Mouse (Mus musculus) lung, postnatal 4 days (tissue): ENCODE data around the gene Dhx30.
"Not testable (repeated sequence)": the region's sequence is repeated elsewhere in the genome, so short reads cannot be mapped to it uniquely, and the experiment has no call there.

Experiments used
- DNase-seq, 2 experiments: peaks; one replicate each; pipeline ENCODE4 v3.0.0; 2021

Dhx30 gene

DNA sequence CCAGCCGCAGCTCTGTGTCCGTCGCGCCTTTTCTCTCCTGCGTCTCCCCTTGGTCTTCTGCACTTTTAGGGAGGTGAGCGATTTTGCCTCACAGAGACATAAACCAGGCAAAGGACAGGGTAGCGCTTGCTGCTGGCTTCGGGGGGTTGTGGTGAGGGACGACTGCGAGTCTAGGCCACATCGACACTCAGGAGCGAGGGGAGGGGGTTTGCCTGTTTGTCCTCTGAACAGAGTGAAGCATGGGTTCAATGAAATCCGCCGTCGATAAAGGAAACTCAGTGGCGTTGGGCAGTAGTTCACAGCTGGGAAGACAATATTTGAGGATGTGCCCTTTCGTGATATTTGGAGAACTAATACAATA lies at the start of gene Dhx30:
Gene Dhx30 (minus strand): TSS at position 52 of the 361 bp plus-strand sequence.
- DNase-seq = no peak

DNA sequence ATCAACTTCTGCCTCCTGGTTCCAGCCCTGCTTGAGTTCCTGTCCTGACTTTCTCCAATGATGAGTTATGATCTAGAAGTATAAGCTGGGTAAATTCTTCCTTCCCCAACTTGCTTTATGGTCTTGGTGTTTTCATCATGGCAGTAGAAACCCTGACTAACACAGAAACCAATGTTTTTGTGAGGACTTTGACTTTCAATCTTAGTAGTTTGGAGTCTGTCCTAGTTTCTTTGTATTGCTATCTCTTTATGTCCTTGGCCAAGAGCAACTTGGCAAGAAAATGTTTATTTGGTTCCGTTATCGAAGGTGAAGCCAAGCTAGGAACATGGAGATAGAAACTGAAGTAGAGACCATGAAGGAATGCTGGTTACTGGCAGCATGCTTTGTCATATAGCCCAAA lies 45.4 kb upstream of the Dhx30 start:
- no peak for DNase-seq

DNA sequence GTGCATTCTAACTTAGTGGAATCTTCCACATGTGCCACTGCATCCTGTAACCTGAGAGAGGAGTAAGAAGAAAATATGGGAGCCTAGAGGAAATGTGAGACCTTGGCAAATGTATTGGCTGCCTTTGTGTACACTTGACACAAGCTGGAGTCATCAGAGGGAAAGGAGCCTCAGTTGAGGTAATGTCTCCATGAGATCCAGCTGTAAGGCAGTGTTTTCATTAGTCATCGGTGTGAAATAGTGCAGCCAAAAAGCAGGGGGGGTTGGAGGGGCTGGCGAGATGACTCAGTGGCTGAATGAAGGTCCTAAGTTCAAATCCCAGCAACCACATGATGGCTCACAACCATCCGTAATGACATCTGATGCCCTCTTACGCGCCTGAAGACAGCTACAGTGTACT lies 44.8 kb upstream of the Dhx30 start:
- no peak for DNase-seq

DNA sequence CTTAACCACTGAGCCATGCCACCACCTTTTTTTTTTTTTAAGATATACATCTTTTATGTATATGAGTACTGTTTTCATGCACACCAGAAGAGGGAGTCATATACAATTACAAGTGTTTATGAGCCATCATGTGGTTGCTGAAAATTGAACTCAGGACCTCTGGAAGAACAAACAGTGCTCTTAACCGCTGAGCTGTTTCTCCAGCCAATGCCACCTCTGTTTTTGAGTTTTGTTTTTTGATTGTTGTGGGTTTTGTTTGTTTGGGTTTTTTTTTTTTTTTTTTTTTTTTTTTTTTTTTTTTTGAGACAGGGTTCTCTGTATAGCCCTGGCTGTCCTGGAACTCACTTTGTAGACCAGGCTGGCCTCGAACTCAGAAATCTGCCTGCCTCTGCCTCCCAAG lies 42.9 kb upstream of the Dhx30 start:
- not testable (repeated sequence) for DNase-seq

DNA sequence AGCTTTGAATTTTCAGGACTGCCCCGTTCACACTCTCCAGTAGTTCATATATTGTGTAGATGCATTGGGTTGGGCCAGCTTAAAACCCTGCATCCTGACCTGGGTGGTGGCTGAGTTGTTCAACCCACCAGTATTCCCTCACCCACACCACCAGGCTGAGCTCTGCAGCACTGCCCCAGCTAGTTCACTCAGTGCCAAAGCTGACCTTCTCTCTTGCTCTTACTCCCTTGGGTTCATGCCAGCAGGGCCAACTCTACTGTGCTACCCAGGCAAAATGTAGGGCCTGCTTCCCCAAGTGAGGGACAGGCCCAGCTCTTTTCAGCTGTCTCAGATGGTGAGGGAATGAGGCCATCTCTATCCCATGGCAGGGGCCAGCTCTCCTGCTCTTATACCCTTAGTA lies 41.4 kb upstream of the Dhx30 start:
- DNase-seq = no peak

DNA sequence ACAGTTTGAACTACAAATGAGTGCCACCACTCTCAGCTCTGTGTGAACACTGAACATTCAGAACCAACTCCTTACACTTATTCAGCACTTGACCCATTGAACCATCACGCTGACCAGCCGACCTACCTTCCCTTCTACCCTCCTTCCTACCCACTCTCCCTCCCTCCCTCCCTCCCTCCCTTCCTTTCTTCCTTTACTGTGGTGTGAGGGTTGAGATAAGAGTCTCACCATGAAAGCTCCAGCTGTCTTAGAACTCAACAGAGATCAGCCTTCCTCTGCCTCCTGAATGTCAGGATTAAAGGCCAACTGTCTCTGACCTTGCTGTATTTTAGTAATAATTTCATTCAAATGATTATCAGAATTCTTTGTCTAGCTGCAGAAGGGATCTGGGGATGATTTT lies 31.0 kb upstream of the Dhx30 start:
- DNase-seq = no peak

DNA sequence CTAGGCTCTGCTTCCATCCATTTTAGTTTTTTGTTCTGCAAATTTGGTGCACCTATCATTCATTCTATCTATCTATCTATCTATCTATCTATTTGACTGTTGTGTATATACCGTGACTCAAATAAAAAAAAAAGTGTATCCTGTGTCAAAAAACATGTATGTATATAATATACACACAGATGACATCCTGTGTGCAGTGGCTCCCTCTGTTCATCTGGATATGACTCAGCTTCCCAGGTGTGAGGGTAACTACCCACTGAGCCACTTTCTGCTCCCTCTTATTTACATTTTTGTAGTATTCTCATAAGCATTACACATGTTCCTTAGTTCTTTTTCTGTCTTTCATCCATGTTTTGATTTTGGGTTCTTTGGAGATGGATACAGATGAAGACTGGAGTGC lies 24.5 kb upstream of the Dhx30 start:
- DNase-seq = no peak

DNA sequence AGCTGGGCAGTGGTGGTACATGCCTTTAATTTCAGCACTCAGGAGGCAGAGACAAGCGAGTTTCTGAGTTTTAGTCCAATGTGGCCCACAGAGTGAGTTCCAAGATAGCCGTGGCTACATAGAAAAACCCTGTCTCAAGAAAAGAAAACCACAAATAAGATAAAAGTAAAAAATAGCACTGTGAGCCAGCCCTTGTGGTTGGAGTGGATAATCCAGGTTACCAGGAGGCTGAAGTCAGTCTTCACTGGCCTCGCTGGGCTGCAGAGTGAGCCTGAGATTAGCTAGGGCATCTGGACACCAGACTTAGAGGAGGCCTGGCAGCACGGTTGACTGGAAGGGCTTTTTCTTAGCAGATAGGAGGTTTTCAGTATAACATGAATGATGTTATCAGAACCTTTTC lies 21.5 kb upstream of the Dhx30 start:
- DNase-seq = no peak

DNA sequence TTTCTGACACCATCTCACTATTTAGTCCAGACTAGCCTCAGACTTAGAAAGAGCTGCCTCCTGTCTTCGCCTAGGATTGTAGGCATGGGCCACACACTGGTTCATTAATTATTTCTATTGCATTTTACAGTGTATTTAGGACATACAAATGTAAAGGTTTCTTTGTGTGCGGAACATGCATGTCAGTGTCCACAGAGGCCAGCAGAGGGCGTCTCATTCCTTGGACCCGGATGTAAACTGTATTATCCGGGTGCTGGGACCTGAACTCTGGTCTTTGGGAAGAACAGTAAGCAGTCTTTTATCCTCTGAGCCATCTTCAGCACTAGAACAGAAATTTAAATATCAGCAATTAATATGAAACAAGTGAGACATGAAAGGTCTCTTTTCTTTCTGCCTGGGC lies 16.5 kb upstream of the Dhx30 start:
- DNase-seq = no peak

DNA sequence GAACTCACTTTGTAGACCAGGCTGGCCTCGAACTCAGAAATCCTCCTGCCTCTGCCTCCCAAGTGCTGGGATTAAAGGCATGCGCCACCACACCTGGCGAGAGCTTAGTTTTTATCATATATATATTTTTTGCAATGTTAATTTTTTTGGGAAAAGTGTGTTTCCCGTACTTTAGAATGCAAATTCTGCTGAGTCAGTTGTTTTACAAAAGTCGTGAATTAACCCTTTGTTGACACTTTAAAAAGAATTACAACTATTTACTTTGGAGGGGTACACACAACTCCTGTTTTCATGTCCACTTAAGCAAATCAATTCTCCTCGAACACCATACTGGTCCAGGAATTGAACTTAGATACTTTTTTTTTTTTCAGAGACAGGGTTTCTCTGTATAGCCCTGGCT lies 15.3 kb upstream of the Dhx30 start:
- DNase-seq = no peak

DNA sequence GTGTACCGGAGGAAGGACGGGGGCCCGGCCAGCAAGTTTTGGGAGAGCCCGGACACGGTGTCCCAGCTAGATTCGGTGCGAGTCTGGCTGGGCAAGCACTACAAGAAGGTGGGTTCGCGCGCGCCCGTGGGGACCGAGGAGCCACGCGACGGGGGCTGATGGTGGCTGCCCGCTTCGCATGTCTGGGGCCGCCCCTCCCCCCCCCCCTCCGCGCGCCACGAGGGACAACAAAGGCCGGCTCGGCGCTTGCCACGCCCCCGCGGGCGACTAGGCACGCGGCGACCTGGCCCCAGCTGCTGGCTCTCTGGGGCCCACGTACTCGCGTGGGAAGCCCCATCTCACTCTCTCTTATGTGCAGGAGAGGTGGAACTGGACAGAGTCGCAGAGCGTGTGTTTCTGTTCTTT lies 14.6 kb upstream of the Dhx30 start:
- DNase-seq = no peak

DNA sequence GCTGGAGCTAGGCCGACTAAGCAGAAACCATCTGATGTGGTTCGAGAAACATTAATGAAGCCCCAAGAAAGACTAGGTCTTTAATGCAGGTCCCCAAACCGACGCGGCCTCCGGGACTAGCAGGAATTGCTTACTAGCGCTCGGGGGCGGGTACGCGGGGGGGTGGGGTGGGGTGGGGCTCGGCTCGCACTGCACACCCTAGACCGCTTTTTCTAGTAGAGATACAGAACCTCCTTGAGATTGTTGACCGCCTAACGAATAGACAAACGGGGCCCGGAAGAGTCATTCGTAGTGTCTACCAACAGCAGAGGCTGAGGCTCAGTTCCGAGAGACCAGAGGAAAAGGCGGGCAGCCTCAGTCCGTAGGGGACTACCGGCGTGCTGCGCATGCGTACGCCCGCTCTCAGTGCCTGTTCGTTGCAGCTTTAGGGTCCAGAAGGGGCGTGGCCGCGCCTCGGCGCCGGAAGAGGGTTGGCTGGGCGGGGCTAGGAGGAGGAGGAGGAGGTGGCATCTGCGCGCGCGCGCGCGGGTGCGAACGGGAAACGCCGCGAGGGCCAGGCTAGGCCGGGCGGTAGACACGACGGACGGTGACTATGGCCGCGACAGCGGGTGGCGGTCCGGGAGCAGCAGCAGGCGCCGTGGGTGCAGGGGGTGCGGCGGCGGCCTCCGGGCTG lies 14.0 kb upstream of the Dhx30 start:
- DNase-seq = peak; percentile 100

DNA sequence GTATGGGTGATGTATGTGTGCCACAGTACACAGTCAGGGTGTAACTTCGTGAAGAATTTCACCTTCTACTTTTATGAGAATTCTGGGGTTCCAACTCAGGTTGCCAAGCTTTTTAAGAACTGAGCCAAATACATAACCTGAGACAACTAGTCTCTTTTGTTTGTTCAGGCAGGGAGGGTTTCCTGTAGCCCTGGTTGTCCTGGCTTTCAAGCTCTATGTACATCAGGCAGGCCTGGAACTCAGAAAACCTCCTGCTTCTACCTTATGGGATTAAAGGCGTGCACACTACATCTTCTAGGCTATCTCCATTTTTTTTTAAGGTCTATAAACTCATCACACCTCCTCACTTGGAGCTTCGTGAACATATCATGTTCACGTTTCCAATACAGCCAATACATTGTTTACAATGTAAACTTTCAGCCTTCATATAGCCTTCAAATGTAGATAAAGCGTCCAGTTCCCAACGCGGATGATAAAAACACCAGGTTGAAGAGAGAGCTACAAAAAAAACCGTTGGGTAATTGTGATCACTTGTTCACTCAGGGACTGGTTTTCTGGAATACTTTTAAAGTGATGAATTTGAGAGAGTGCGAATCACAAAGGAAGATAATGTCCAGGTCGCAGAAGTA lies 13.4 kb upstream of the Dhx30 start:
- DNase-seq = no peak

DNA sequence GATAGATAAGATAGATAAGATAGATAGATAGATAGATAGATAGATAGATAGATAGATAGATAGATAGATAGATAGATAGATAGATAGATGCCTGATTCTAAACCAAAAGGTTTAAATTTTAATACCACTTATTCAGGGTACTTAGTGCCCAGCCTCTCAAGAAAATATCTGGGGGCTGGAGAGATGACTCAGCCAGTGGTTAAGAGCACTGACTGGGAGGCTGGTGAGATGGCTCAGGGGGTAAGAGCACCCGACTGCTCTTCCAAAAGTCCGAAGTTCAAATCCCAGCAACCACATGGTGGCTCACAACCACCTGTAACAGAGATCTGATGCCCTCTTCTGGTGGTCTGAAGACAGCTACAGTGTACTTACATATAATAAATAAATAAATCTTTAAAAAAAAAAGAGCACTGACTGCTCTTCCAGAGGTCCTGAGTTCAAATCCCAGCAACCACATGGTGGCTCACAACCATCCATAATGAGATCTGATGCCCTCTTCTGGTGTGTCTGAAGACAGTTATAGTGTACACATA lies 6.4 kb upstream of the Dhx30 start:
- not testable (repeated sequence) for DNase-seq

DNA sequence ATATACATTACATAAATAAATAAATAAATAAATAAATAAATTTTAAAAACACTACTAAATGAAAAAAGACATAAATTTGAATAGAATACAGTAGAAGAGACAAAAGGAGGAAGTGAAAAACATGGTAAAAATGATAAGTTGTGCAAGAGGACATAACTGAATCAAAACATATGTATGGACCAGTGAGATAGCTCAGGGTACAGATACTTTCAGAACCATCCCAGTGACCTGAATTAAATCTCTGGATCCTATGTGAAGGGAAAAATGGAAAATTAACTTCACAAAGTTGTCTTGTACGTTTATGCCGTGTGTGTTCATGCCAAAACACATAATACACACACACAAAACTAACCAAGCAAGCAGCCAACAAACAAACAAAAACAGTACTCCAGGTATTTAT lies 5.7 kb upstream of the Dhx30 start:
- no peak for DNase-seq

DNA sequence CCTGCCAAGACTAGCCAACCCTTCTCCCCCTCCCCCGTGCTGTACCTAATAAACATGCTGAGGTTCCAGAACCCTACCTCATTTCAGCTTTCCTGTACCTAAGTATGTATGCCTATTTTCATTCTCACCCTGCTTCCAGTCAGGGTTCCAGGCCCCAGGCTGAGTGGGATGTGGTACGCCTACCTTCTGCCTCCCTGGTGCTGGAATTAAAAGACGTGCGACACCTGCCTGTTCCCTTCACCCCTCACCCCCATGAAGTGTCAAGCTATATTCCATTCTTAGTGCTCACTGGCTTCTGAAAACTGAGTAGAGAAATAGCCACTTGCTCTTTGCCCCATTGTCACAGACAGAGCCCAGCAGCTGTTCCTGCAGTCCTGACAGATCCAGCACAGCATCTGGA lies 3.8 kb upstream of the Dhx30 start:
- no peak for DNase-seq

DNA sequence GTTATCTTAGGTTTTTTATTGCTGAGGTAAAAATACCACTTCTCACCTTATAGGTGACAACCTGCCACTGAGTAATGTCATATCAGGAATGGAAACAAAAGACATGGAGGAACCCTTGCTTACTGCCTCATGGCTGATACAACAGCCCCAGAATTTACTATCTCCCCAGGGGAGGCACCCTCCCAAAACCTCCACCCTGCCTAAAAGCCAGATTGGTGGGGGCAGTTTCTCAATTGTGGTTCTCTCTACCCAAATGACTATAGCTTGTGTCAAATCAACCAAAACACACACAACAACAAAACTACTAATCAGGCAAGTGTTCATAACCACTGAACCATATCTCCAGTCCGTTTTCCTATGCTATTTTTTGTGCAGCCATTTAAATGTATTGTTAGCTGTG lies 619 bp upstream of the Dhx30 start:
- no peak for DNase-seq

DNA sequence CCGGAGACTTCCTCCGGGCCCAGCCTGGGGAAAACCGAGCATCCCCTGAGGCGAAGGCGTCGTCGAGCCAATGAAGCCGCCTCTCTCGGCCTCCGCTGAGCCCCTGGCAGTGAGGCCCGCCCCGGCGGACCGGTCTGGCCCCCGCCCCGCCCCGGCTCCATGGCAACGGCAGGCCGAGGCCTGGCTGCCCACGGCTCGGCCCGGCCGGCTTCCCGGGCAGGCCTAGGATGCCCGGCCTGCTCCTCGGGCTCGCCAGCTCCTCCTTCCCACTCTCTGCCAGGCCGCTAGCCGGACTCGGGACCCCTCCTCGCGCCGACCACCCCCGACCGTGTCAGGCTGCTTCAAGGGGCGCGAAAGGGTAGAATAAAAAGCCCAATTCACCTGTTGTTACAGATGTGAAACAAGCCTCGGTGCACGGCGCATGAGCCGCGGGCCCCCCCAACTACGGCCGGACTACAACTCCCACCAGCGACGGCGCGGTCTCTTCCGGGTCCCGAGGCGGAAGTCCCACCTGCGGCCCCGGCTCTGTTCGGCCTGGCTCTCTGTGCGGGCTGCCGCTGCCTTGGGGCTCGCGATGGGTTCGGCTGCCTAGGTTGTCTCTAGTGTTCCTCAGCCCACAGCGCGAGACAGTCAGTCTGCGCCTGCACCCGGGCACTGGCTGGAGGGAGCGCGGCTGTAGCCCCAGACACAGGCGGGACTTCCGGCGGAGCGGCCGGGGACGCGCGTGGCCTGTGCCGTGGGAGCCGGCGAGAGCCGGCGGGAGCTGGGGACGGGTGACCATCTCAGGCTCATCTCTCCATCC lies 452 bp downstream of the Dhx30 start, which contains the start of gene Smarcc1:
Gene Smarcc1 (plus strand): TSS at position 732 of the 802 bp plus-strand sequence.
- DNase-seq = peak; percentile 90 to 93

DNA sequence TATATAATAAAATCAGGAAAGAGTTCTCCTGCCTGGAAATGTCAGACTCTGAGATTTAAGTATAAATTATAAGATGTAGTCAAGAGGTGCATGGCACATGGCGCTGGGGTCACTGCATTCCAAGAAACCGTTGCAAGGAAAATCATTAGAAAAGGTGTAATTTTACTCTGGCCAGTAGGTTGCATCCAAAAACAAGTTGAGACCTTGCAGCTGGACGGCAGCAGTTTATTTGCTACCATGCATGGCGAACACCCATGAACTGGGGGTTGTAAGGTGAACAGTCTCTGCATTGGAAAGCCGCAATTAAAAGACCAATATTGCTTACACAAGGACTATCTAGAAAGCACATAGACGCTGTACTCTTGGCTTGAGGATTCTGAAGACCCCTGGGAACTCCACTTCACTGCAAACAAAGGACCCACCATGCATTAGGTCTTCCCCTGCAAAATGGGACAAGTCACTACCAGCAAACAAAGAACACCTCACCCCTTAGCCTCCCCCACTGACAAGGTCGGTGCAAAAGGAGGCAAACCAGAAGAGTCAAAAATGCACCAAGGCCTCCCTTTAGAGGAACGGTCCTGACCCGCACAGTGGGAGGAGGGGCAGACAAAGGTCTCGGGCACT lies 1.2 kb downstream of the Dhx30 start:
- DNase-seq = no peak

DNA sequence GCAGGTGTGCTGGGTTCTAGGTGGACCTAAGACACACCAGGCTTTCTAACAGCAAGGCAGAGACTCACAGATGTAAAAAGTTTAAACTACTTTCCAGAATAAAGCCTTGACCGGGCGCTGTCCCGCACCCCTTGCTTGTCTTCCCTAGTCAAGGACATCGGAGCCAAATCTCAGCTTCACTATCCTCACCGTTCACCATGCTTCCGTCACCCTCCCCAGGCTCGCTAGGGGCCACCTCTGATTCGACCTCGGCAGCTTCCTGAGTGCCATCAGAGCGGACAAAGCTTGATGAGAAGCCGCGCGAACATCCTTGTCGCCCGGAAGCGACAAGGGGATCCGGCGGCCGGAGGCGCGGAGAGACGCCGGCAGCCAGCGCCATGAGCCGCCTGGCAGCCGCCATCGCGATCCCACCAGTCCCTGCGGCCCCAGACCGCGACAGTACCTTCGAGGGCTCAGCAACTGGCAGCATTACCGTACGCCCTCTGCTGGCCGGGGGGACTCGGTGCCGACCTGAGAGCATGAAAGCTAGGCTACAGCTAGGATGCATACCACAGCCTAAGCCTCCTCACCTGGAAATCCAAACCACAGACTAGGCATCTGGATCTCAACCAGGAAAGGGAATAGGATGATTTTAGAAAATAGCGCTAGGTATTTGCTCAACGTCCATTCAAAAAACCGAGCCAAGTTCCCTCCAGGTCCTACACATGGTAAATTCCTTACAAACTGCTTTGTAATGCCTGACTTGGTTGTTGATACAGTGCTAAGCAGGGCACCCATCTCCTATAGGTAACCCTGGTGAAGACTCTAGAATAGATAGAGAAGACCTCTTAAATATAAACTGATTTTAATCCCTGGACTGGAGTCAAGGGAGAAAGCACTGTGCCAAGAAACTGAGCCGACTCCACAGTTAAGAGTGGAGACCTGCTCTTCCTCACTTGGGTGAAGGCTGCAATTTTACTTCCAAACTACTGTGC lies 16.7 kb downstream of the Dhx30 start:
- DNase-seq = peak; percentile 91 to 94

DNA sequence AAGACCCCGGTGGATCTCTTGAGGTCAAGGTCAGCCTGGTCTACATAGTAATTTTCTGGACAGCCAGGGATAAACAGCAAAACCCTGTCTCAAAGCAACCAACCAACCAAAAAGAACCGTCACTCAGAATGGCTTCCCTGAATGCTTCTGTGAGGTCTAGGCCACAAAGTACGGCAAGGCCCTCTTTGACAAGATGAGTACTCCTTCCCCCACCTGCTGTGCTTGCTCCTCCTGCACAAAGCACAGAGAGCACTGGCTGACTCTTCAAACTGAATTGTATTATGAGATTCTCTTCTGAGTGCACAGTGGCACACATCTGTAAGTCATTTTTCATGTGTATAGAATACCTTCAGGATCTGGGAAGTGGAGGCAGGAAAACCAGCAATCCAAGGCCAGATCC lies 19.8 kb downstream of the Dhx30 start:
- no peak for DNase-seq

DNA sequence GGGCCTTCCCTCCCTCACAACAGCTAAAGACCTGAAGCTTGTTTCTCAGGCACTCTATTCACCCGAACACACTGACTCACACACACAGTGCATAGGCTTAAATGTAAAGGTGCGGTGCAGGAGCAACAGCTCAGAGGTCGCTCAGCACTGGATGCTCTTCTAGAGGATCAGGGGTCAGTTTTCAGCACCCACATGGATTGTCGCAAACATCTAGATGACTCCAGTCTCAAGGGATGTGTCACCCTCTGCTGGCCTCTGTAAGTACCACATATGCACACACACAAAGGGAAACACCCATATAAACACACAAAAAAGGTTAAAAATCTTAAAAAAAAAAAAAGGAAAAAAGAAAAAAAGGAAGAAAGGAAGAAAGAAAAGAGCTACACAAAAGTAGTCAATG lies 22.9 kb downstream of the Dhx30 start:
- no peak for DNase-seq
